Mouse (Mus musculus) megakaryocyte, embryonic 14.5 days (primary cell): ENCODE data around the gene Eps8l3.

Experiments used
- FLI1 ChIP-seq: IDR thresholded peaks from 2 replicates; pipeline ENCODE4 v1.6.1; 2012; ENCODE audit warnings: low read length, inconsistent platforms, mixed read lengths
- GATA1 ChIP-seq: IDR thresholded peaks from 3 replicates; pipeline ENCODE4 v1.6.1; 2012; ENCODE audit warnings: mixed read lengths, low read length, inconsistent platforms, borderline replicate concordance

DNA sequence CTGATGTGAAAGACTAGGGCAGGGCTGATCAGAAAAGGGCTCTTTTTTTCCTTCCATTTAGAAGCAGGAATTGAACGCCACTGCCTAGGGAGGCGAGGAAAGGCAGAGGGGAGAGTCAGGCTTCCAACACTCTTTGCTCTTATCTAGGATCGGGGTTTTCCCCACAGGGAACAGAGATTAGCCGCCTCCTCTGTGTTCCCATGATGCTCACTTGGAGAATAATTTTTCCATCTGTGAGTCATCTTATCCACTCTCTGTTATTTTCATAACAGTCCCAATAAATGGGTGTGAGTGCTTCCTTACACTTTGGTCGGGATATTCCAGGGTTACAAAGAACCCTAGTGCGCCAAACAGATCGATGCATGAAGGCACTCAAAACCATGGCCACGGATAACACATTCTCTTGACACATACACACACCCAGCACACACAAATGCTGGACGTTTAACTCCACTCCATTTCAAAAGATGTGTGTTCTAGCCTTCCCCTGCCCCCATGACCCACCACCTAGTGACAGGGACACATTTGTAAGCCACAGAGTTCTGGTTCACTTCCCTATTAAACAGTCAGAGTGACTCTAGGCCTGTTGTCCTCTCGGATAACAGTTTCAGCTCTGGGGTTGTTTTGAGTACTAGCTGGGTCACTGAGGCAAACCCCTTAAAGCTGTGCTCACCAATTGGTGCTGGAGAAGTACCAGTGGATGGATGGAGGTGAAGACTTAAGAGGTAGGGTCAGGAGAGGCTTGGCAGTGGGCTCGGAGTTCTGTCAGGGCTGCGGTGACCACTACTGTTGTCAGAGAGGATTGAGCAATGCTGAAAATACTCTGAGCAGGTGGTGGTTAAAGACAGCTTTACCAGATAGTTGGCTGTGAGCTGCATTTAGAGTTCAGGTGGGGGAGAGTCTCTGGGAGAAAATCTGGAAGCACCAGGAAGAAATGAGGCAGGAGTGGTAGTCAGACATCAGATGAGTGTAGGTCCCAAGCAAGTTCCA is 1.0 kb downstream of the Eps8l3 start:
- TF ChIP-seq GATA1 (no peak), FLI1 (no peak)
